Mouse (Mus musculus): Measurements from ENCODE around the gene 1600014C23Rik. TPM values are rescaled to one million over a fixed set of nuclear protein-coding genes. Genes with fewer than 3 reads are reported as not detected.

1600014C23Rik gene
- total RNA-seq (2021) = not detected
- long read RNA-seq, experiment 1 = 0 reads
- long read RNA-seq, experiment 2, partial matches to known transcripts = 0 of 1 reads
- long read RNA-seq, experiment 2, other reads (novel, unspliced or antisense) = 0 of 1 reads

- Histone ChIP-seq H3K4me3 (peak within 1 kb of the TSS; percentile 39), H3K27ac (peak within 1 kb of the TSS; percentile 82)
- no peak for TF ChIP-seq CTCF (conservative IDR thresholded peaks at IDR 0.05)
- peak; percentile 72 to 77 for DNase-seq (ENCODE audit: low spot score in 2 of 2)
These were observed at the start of gene 1600014C23Rik for GRCm38 (mm10) chr17:45733735-45734301. Gene 1600014C23Rik, minus strand, starts transcription at chr17:45733844.

GRCm38 (mm10) chr17:45778446-45778845 is 44.8 kb upstream of the 1600014C23Rik start:
- Histone ChIP-seq H3K4me3 (no peak overlapping the region), H3K27ac (no peak overlapping the region)
- TF ChIP-seq CTCF (conservative IDR thresholded peaks at IDR 0.05) = no peak
- DNase-seq (ENCODE audit: low spot score in 2 of 2) = no peak

- no peak overlapping the region for H3K27ac ChIP-seq
- DNase-seq (ENCODE audit: low spot score in 2 of 2) = no peak
- no peak for TF ChIP-seq CTCF (conservative IDR thresholded peaks at IDR 0.05)
- H3K4me3 ChIP-seq = no peak overlapping the region
These were observed 43.8 kb upstream of the 1600014C23Rik start for GRCm38 (mm10) chr17:45777431-45777830.

GRCm38 (mm10) chr17:45776185-45776584 is 42.5 kb upstream of the 1600014C23Rik start:
- Histone ChIP-seq H3K4me3 (no peak overlapping the region), H3K27ac (no peak overlapping the region)
- TF ChIP-seq CTCF (conservative IDR thresholded peaks at IDR 0.05) = no peak
- DNase-seq (ENCODE audit: low spot score in 2 of 2) = no peak

- Histone ChIP-seq H3K4me3 (no peak overlapping the region), H3K27ac (no peak overlapping the region)
- DNase-seq (ENCODE audit: low spot score in 2 of 2) = no peak
- peak; percentile 36; the same call in 1 of the 2 replicates for TF ChIP-seq CTCF (conservative IDR thresholded peaks at IDR 0.05)
These were observed 41.8 kb upstream of the 1600014C23Rik start for GRCm38 (mm10) chr17:45775468-45775867.

- DNase-seq (ENCODE audit: low spot score in 2 of 2) = no peak
- Histone ChIP-seq H3K27ac (no peak overlapping the region), H3K4me3 (no peak overlapping the region)
- TF ChIP-seq CTCF (conservative IDR thresholded peaks at IDR 0.05) = no peak
These were observed 38.9 kb upstream of the 1600014C23Rik start for GRCm38 (mm10) chr17:45772566-45772965.

- DNase-seq (ENCODE audit: low spot score in 2 of 2) = no peak
- TF ChIP-seq CTCF (conservative IDR thresholded peaks at IDR 0.05) = no peak
- Histone ChIP-seq H3K27ac (no peak overlapping the region), H3K4me3 (no peak overlapping the region)
These were observed 38.5 kb upstream of the 1600014C23Rik start for GRCm38 (mm10) chr17:45772096-45772495.

GRCm38 (mm10) chr17:45770441-45770840 is 36.8 kb upstream of the 1600014C23Rik start:
- no peak overlapping the region for H3K4me3 ChIP-seq
- no peak for DNase-seq (ENCODE audit: low spot score in 2 of 2)
- peak overlapping the region; percentile 75 for H3K27ac ChIP-seq
- TF ChIP-seq CTCF (conservative IDR thresholded peaks at IDR 0.05) = no peak

- Histone ChIP-seq H3K4me3 (no peak overlapping the region), H3K27ac (peak overlapping the region; percentile 75)
- DNase-seq (ENCODE audit: low spot score in 2 of 2) = no peak
- TF ChIP-seq CTCF (conservative IDR thresholded peaks at IDR 0.05) = no peak
These were observed 36.2 kb upstream of the 1600014C23Rik start for GRCm38 (mm10) chr17:45769821-45770220.

GRCm38 (mm10) chr17:45767536-45768146 is 34.0 kb upstream of the 1600014C23Rik start:
- TF ChIP-seq CTCF (conservative IDR thresholded peaks at IDR 0.05) = no peak
- Histone ChIP-seq H3K4me3 (no peak overlapping the region), H3K27ac (peak overlapping the region; percentile 87)
- no peak for DNase-seq (ENCODE audit: low spot score in 2 of 2)

- H3K27ac ChIP-seq = peak overlapping the region; percentile 88
- H3K4me3 ChIP-seq = no peak overlapping the region
- DNase-seq (ENCODE audit: low spot score in 2 of 2) = peak; percentile 69 to 87
- no peak for TF ChIP-seq CTCF (conservative IDR thresholded peaks at IDR 0.05)
These were observed 33.3 kb upstream of the 1600014C23Rik start for GRCm38 (mm10) chr17:45766735-45767535.

GRCm38 (mm10) chr17:45765914-45766313 is 32.3 kb upstream of the 1600014C23Rik start:
- Histone ChIP-seq H3K4me3 (no peak overlapping the region), H3K27ac (peak overlapping the region; percentile 88)
- DNase-seq (ENCODE audit: low spot score in 2 of 2) = peak in 1 of 2 experiments; percentile 35
- TF ChIP-seq CTCF (conservative IDR thresholded peaks at IDR 0.05) = no peak

- Histone ChIP-seq H3K27ac (no peak overlapping the region), H3K4me3 (no peak overlapping the region)
- no peak for DNase-seq (ENCODE audit: low spot score in 2 of 2)
- TF ChIP-seq CTCF (conservative IDR thresholded peaks at IDR 0.05) = no peak
These were observed 29.5 kb upstream of the 1600014C23Rik start for GRCm38 (mm10) chr17:45763188-45763587.
